Mouse (Mus musculus) testis, adult 2 months (tissue): Measurements from ENCODE around the gene Ddx1. TPM values are rescaled to one million over a fixed set of nuclear protein-coding genes. Genes with fewer than 3 reads are reported as not detected.
"Not testable (repeated sequence)": the region's sequence is repeated elsewhere in the genome, so short reads cannot be mapped to it uniquely, and the experiment has no call there.

Experiments
- H3K27ac ChIP-seq: fragments of 200-500 bp; 2 replicates; pipeline ENCODE4 v1.5.1; 2012; ENCODE audit warnings: low read depth, low read length; ENCODE audit not compliant: control insufficient read depth, insufficient read depth
- H3K27me3 ChIP-seq: fragments of 200-500 bp; 2 replicates; pipeline ENCODE4 v1.6.1; 2012; ENCODE audit warnings: mild to moderate bottlenecking, low read length, moderate library complexity; ENCODE audit not compliant: control insufficient read depth, insufficient read depth
- H3K36me3 ChIP-seq: fragments of 200-500 bp; 2 replicates; pipeline ENCODE4 v1.6.1; 2012; ENCODE audit warnings: mild to moderate bottlenecking, low read length; ENCODE audit not compliant: control insufficient read depth, insufficient read depth
- H3K4me1 ChIP-seq: fragments of 200-500 bp; 2 replicates; pipeline ENCODE4 v1.6.1; 2012; ENCODE audit warnings: low read length; ENCODE audit not compliant: control insufficient read depth, insufficient read depth
- H3K4me3 ChIP-seq: fragments of 200-500 bp; 2 replicates; pipeline ENCODE4 v1.5.1; 2012; ENCODE audit warnings: low read depth, mild to moderate bottlenecking, low read length, moderate library complexity, mixed read lengths; ENCODE audit not compliant: control insufficient read depth
- CTCF ChIP-seq: fragments of 200-500 bp; IDR thresholded peaks from 2 replicates; pipeline ENCODE4 v1.5.1; 2012; ENCODE audit warnings: low read depth, mild to moderate bottlenecking, inconsistent platforms, low read length, moderate library complexity; ENCODE audit not compliant: control insufficient read depth, insufficient read depth, insufficient replicate concordance
- POLR2A ChIP-seq: fragments of 200-500 bp; IDR thresholded peaks from 2 replicates; pipeline ENCODE4 v1.6.1; 2012; ENCODE audit warnings: low read depth, mild to moderate bottlenecking, inconsistent platforms, low read length, moderate library complexity; ENCODE audit not compliant: control insufficient read depth
- polyA plus RNA-seq: library from polyadenylated mRNA; depleted of rRNA; stranded (reverse); fragments of >200 nt; gene quantifications from 2 replicates; pipeline ENCODE4 v1.2.3, GENCODE M21; 2012

Gene Ddx1
- polyA plus RNA-seq, 1 experiment, result 39.6 TPM

- H3K4me1 ChIP-seq, result no peaks in the 10 kb centered on the region
These were observed 62.8 kb downstream of the Ddx1 start for GRCm38 (mm10) chr12:13186209-13186608.

DNA sequence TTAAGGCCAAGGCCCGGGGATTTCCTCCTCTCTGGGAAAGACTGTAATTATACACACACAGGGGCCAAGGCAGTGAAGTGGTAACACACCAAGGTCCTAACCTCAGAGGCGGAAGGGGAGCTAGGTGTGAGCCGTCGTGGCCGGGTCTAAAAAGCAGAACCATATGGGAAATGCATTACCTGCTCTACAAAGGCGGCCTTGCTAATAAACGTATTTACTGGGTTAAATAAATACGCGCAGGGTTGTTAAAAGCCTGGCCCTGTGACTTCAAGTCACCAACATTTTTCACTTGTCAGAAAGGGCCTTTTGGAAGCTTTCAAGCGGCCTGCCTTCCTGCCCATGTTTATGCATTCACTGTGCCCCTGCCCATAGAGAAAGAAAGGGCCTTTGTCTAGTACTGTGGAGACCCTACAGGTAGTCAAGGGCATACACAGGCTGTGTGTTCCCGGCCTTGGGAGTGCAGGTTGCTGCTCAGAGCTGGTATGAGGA lies 64.1 kb downstream of the Ddx1 start:
- H3K27ac ChIP-seq, result no peak overlapping the region
- TF ChIP-seq CTCF, result no peak
- no peak for TF ChIP-seq POLR2A

More at GRCm38 (mm10) chr12:13186209-13186608, 62.8 kb downstream of the Ddx1 start:
- TF ChIP-seq CTCF, result no peak
- no peak for TF ChIP-seq POLR2A
- Histone ChIP-seq H3K27me3 (no peaks in the 10 kb centered on the region), H3K4me3 (no peak overlapping the region), H3K36me3 (no peaks in the 10 kb centered on the region), H3K27ac (no peak overlapping the region)

GRCm38 (mm10) chr12:13184136-13184535 lies 64.9 kb downstream of the Ddx1 start:
- H3K4me3 ChIP-seq, H3K27ac ChIP-seq, H3K27me3 ChIP-seq, H3K4me1 ChIP-seq, H3K36me3 ChIP-seq: not testable (repeated sequence)

More for the DNA sequence above, 64.1 kb downstream of the Ddx1 start:
- Histone ChIP-seq H3K27me3 (no peaks in the 10 kb centered on the region), H3K36me3 (no peaks in the 10 kb centered on the region), H3K4me1 (no peaks in the 10 kb centered on the region), H3K4me3 (no peak overlapping the region)

DNA sequence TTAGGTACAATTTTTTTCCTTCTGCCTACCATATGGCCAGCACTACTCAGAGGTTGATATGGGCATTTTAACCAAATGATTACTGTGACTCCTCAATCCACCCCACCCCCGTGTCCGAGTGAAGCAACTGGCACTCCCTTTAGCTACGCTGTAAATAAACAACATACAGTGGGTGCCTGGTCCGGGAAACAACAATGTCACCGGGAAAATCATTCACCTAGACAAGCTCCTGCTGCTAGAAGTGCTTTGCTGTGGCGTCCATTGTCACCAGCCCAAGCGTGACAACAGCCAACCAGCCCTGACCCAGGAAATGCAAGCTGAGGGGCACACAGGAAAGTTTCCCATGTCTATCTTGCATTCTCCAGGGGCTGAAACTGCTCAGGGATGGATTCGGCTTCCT lies 66.8 kb downstream of the Ddx1 start:
- no peaks in the 10 kb centered on the region for H3K4me1 ChIP-seq
- TF ChIP-seq CTCF (no peak), POLR2A (no peak)
- no peaks in the 10 kb centered on the region for H3K36me3 ChIP-seq
- no peak overlapping the region for H3K4me3 ChIP-seq
- H3K27me3 ChIP-seq, result no peaks in the 10 kb centered on the region
- no peak overlapping the region for H3K27ac ChIP-seq

GRCm38 (mm10) chr12:13181721-13182120 lies 67.3 kb downstream of the Ddx1 start:
- H3K27ac ChIP-seq, result no peak overlapping the region

GRCm38 (mm10) chr12:13180715-13181335 lies 68.2 kb downstream of the Ddx1 start:
- no peak overlapping the region for H3K4me3 ChIP-seq
- no peak overlapping the region for H3K27ac ChIP-seq
- H3K27me3 ChIP-seq, result no peaks in the 10 kb centered on the region
- TF ChIP-seq POLR2A (no peak), CTCF (no peak)
- no peaks in the 10 kb centered on the region for H3K36me3 ChIP-seq
- H3K4me1 ChIP-seq, result no peaks in the 10 kb centered on the region

More at GRCm38 (mm10) chr12:13181721-13182120, 67.3 kb downstream of the Ddx1 start:
- Histone ChIP-seq H3K36me3 (no peaks in the 10 kb centered on the region), H3K4me3 (no peak overlapping the region), H3K27me3 (no peaks in the 10 kb centered on the region), H3K4me1 (no peaks in the 10 kb centered on the region)
- TF ChIP-seq POLR2A, result no peak
- TF ChIP-seq CTCF, result no peak

DNA sequence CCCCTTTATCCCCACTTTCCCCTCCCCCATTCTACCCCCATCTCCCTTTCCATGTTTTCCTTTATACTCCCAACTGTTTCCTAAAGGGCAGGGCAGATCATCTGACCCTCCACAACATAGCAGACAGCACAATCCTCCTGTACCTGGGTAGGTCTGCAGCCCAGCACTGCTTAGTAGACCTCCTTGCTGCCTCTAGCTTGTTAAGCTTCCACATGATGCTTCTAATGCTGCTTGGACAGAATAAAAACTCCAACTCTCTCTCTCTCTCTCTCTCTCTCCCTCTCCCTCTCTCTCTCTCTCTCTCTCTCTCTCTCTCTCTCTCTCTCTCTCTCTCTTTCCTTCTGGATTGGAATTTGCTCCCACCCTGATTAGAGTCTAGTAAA lies 68.7 kb downstream of the Ddx1 start:
- H3K4me1 ChIP-seq, result no peaks in the 10 kb centered on the region
- H3K4me3 ChIP-seq, result no peak overlapping the region
- no peaks in the 10 kb centered on the region for H3K36me3 ChIP-seq
- H3K27ac ChIP-seq, result no peak overlapping the region
- TF ChIP-seq POLR2A (no peak), CTCF (no peak)
- H3K27me3 ChIP-seq, result no peaks in the 10 kb centered on the region

DNA sequence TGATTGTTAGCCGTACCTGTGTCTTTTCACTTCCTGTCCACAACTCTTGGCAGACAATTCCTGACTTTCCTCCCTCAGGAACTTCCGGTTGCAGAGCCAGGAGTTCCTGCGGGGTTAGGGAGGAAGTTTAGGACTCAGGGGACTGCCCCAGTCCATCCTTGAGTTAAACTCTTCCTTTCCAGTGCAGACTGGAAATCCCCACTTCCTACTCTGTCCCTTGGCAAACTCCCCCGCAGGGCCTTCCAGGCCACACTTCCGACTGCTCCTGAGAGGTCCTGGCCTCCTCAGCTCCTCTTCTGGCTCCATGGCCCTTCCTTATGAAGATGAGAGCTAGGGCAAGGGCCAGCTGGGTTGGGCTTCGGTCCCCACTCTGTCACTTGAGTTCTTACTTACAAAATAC lies 71.4 kb downstream of the Ddx1 start:
- Histone ChIP-seq H3K27ac (no peak overlapping the region), H3K27me3 (no peaks in the 10 kb centered on the region), H3K4me3 (no peak overlapping the region), H3K36me3 (no peaks in the 10 kb centered on the region), H3K4me1 (no peaks in the 10 kb centered on the region)
- TF ChIP-seq CTCF (no peak), POLR2A (no peak)
